Mouse (Mus musculus) MEL (cell line): ENCODE measurements around the gene Cep89.

Source experiments
- CHD1 ChIP-seq: IDR thresholded peaks from 2 replicates; pipeline ENCODE4 v1.6.1; 2012; ENCODE audit warnings: low read depth, mild to moderate bottlenecking, inconsistent platforms, low read length, improper control_type of control experiment
- CTCF ChIP-seq, 3 experiments: IDR thresholded peaks in 2 of 3; conservative IDR thresholded peaks in 1 of 3; 2 replicates each; pipeline ENCODE4 v1.5.1; 2011 to 2012; ENCODE audit warnings: low read length in 3 of 3, low read depth in 2 of 3, mild to moderate bottlenecking in 2 of 3, improper control_type of control experiment in 1 of 3, inconsistent platforms in 1 of 3, mixed read lengths in 1 of 3, moderate library complexity in 1 of 3; ENCODE audit not compliant: control insufficient read depth in 1 of 3, insufficient read depth in 1 of 3, poor library complexity in 1 of 3, severe bottlenecking in 1 of 3
- MAFK ChIP-seq: IDR thresholded peaks from 2 replicates; pipeline ENCODE4 v1.6.1; 2011; ENCODE audit warnings: low read depth, mild to moderate bottlenecking, low read length, improper control_type of control experiment, borderline replicate concordance
- MAX ChIP-seq: IDR thresholded peaks from 2 replicates; pipeline ENCODE4 v1.6.1; 2011; ENCODE audit warnings: low read length, improper control_type of control experiment
- MAZ ChIP-seq: IDR thresholded peaks from 2 replicates; pipeline ENCODE4 v1.6.1; 2012; ENCODE audit warnings: low read depth, mild to moderate bottlenecking, inconsistent platforms, low read length, improper control_type of control experiment
- MEF2A ChIP-seq: IDR thresholded peaks from 2 replicates; pipeline ENCODE4 v1.6.1; 2014; ENCODE audit warnings: low read depth, mild to moderate bottlenecking, inconsistent platforms, low read length, improper control_type of control experiment; ENCODE audit not compliant: poor library complexity, insufficient replicate concordance, severe bottlenecking; ENCODE audit errors: extremely low read depth
- POLR2A ChIP-seq, 2 experiments: IDR thresholded peaks; 2 replicates each; pipeline ENCODE4 v1.6.1; 2011 to 2012; ENCODE audit warnings: low read length in 2 of 2, mild to moderate bottlenecking in 2 of 2, control low read depth in 1 of 2, improper control_type of control experiment in 1 of 2, low read depth in 1 of 2, moderate library complexity in 1 of 2; ENCODE audit not compliant: control insufficient read depth in 1 of 2, insufficient read depth in 1 of 2, poor library complexity in 1 of 2
- TBP ChIP-seq: IDR thresholded peaks from 2 replicates; pipeline ENCODE4 v1.8.0; 2011; ENCODE audit warnings: low read depth, low read length, improper control_type of control experiment
- USF1 ChIP-seq: IDR thresholded peaks from 2 replicates; pipeline ENCODE4 v1.6.1; 2014; ENCODE audit warnings: low read depth, mild to moderate bottlenecking, inconsistent platforms, low read length, improper control_type of control experiment, moderate library complexity
- USF2 ChIP-seq, 2 experiments: IDR thresholded peaks; 2 replicates each; pipeline ENCODE4 v1.6.1; 2011 to 2012; ENCODE audit warnings: improper control_type of control experiment in 2 of 2, low read length in 2 of 2, borderline replicate concordance in 1 of 2, inconsistent platforms in 1 of 2, low read depth in 1 of 2, mild to moderate bottlenecking in 1 of 2; ENCODE audit not compliant: insufficient read depth in 1 of 2
- ZC3H11A ChIP-seq: IDR thresholded peaks from 2 replicates; pipeline ENCODE4 v1.6.1; 2012; ENCODE audit warnings: low read depth, mild to moderate bottlenecking, inconsistent platforms, low read length, improper control_type of control experiment

DNA sequence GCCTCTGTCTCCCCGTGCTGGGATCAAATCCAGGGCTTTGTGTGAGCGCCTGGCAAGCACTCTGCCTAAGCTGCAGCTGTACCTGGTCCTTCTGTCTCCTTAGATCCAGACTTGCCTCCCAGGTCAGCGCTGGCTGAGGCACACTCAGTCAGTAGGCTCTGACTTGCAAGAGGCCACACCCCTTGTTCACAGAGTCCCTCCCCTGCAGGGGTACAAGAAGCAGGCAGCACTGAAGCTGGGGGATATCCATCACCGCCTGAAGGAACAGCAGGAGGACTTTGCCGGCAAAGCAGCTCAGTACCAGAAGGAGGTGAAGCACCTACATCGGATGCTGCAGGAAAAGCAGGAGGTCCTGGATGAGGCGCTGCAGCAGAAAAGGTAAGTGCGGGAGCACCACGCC is 38.4 kb downstream of the Cep89 start:
- TF ChIP-seq CHD1: no peak
- TF ChIP-seq CTCF (IDR thresholded peaks at IDR 0.05 in 2 of 3, conservative IDR thresholded peaks at IDR 0.05 in 1 of 3; ENCODE audit: control insufficient read depth in 1 of 3, insufficient read depth in 1 of 3, low read depth in 2 of 3, low read length in 3 of 3, poor library complexity in 1 of 3, severe bottlenecking in 1 of 3): no peak
- TF ChIP-seq POLR2A (IDR thresholded peaks at IDR 0.05; ENCODE audit: control insufficient read depth in 1 of 2, insufficient read depth in 1 of 2, low read depth in 1 of 2, low read length in 2 of 2, poor library complexity in 1 of 2): no peak
- no peak for TF ChIP-seq ZC3H11A
- TF ChIP-seq MAZ: no peak
- no peak for TF ChIP-seq USF2 (IDR thresholded peaks at IDR 0.05; ENCODE audit: borderline replicate concordance in 1 of 2, insufficient read depth in 1 of 2, low read depth in 1 of 2, low read length in 2 of 2)
- TF ChIP-seq MAX: no peak
- no peak for TF ChIP-seq MAFK
- TF ChIP-seq TBP: no peak
- no peak for TF ChIP-seq MEF2A
- no peak for TF ChIP-seq USF1
